Mouse (Mus musculus): ENCODE data around the gene Pola2.

The Pola2 gene

GRCm38 (mm10) chr19:5937095-5937835, 26.7 kb downstream of the Pola2 start:
- DNase-seq (ENCODE audit: low read depth, low spot score) = no peak

GRCm38 (mm10) chr19:5935691-5936090, 28.3 kb downstream of the Pola2 start:
- DNase-seq (ENCODE audit: low read depth, low spot score) = no peak

DNA sequence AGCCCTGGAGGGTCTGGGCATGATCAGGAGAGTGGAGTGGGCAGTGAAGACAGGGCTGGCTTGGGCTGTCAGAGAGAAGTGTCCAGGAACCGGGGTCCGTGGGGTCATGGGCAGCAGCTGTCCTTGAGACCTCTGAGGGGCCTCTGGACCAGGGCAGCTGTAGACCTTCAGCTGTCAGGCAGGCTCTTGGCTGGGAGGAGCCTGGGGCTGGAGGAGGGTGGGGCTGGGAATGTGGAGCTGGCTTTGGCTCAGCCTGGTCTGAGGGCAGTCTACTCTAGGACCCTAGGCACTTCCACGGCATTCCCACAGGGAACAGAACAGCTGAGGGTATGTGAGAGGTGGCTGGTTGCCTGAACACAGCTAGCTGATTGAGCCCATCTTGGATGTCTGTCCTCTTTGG, 28.7 kb downstream of the Pola2 start:
- no peak for DNase-seq (ENCODE audit: low read depth, low spot score)

GRCm38 (mm10) chr19:5929634-5930596, 34.1 kb downstream of the Pola2 start:
- DNase-seq (ENCODE audit: low read depth, low spot score) = no peak

- no peak for DNase-seq (ENCODE audit: low read depth, low spot score)
Measured at GRCm38 (mm10) chr19:5928546-5928945, 35.5 kb downstream of the Pola2 start.

DNA sequence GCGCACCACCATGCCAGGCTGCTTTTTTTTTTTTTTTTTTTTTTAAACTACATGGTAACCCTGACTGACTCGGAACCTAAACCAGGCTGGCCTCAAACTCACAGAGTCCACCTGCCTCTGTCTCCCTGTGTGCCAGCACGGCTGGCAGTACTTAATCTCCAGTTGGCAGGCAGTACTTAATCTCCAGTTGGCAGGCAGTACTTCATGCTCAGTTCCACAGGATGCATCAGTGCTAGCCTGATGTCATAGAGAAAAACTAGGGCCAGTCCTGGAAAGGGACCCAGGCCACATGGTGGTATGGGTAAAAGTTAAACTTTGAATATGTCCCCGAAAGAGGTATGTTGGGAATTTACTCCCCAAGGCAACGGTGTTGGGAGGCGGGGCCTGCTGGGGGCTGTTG, 35.9 kb downstream of the Pola2 start:
- no peak for DNase-seq (ENCODE audit: low read depth, low spot score)

DNA sequence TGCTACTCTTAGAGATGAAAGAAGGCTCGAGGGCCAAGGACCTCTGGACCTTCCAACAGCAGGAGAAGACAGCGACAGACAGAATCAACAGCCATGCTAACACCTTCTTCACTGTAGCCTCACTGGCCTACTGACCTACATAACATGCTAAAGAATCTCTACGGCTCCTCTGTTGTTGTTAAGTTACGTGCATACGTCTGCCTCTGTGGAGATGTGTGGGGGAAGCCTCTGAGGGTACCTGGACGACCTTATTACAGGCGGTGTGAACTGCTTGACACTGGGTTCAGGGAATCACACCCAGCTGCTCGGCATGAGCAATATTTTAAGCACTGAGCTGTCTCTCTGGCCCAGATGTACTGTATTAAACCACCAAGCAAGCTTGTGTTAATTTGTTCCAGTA, 36.5 kb downstream of the Pola2 start:
- DNase-seq (ENCODE audit: low read depth, low spot score) = no peak

DNA sequence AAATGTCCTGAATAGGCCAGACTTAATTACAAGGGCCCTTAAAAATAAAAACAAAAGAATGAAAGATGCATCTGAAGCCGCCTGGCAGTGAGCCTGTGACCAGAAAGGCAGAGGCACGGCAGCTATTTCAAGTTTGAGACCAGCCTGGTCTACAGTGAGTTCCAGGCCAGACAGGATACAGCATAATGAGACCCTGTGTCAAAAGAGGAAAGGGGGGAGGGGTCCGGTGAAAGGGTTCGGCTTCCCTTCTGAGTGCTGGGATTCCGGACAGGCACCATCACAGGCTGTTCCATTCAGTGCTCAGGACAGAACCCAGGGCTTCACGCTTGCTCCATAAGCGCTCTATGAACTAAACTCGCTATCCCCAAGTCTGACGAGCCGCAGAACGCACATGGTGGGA, 37.0 kb downstream of the Pola2 start:
- DNase-seq (ENCODE audit: low read depth, low spot score) = no peak

DNA sequence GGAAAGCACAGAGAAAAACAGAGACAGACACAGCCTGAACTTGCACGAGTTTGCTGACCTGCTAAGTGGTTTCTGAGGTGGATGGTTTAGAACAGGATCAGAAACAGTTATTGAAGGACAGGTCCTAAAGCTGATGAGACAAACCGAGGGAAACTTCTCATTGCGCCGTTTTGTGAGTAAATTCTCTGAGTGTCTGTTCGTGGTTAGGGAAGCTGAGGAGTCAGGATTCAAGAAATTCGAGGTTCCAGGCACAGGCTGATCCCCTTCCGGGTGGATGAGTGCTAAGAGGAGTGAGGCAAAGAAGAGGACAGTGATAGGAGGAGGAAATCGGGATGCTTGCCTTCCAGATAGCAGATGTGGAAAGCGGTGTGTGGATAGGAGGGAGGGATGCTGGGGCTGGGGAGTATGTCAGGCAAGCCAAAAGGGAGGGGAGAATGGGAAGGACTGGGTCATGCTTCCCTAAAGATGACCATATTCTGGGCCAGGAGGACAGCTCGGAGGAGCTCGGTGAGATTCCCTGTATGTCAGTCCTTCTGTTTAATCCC, 38.6 kb downstream of the Pola2 start:
- no peak for DNase-seq (ENCODE audit: low read depth, low spot score)

- DNase-seq (ENCODE audit: low read depth, low spot score) = peak; percentile 83
Measured at GRCm38 (mm10) chr19:5924713-5925093, 39.3 kb downstream of the Pola2 start, which contains the start of gene Cdc42ep2. Gene Cdc42ep2, minus strand, starts transcription at chr19:5924816.

DNA sequence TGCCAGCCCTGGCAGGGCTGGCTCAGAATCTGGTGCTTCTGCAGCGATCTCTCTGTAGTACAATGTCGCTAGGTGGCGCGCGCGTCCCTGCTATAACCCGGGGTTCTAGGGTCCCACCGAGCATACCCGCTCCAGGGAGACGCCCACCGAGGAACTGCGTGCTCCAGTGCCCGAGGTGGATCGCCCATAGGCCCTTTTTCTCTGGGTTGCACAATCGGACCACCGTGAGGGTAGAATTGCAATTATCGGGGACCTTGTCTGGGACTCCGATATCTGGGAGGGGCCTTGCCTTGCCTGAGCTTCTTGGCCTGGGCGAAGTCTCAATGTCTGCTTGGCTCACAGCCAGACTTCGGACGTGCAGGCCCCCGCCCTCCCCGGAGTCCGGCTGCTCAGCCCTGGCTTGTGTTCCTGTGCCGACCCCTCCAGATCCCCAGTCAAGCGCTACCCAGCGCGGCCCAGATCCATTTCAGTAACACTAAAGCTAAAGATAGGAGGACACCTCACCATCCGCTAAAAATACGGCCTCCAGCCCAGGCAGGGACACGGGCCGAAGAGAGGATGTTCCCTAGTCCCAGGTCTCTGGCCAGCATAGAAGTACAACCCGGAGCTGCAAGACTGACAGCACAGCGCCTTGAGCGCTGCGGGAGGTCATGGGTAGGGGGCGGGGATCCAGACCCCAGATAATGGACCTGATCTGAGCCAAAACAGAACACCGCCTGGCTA, 39.9 kb downstream of the Pola2 start:
- DNase-seq (ENCODE audit: low read depth, low spot score) = peak; percentile 74

DNA sequence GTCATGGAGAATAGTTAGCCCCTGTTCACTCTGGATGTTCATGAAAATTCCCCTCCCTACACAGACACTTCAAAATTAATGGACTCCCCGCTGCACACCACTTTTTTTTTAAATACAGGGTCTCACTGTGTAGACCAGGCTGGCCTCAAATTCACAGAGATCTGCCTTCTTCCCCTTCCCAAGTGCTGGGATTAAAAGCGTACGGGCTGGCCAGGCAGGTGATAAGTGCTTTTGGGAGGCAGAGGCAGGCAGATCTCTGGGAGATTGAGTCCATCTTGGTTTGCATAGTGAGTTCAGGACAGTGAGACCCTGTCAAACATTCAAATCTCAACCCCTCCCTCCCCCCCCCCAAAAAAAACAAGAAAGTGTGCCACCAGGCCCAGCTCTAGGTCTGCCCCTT, 41.0 kb downstream of the Pola2 start:
- no peak for DNase-seq (ENCODE audit: low read depth, low spot score)

DNA sequence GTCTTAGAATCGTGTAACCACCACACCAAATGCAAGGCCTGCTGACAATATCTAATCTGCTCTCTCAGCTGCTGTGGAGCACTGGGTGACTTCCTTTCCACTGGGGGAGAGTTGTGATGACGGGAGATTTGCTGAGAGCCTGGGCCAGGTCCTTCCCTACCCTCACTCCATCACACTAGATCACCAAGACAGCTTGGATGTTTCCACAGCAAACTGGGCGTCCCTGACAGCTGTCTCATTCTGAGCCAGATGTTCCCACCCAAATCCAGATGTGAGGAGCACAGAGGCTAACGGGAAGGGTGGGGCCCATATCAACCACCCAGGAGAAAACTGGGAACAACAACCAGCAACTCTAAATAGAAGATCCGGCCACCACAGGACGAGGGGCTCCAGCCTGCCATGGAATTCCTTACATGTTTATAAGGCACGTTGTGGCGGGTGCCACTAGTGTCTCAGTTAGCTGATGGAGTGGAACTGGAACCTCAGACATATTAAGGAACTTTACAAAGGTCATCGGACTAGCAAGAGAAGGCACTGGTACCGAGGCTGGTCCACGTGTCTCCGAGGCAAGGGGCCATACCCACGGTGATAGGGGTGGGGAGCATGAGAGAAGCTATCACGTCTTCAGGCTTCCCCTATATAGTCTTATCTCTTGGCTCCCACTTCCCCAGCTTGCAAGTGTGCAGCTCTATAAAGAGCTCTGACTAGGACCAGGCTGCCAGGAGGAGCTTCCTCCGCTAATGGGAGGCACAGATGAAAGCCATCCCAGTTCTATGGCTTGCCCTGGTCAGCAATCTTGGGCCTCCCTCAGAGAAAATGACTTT, 41.7 kb downstream of the Pola2 start:
- no peak for DNase-seq (ENCODE audit: low read depth, low spot score)

DNA sequence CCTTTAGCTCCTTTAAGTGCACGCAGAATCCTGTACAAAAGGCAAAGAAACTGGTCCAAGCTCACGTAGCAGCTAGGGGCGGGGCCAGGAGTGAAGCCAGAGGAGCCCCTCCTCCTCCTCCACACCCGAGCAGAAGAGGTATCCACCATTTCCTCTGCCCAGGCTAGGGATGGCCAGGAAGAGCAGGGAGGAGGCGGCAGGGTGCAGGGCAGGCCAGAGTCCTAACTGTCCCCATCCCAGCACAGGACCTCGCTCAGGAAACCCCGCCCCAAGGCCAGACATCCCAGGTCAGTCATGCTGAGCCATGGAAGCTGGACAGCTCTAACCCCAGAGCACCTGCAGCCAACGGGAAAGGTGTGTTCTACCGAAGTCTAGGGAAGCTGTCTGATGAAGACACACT, 42.3 kb downstream of the Pola2 start:
- no peak for DNase-seq (ENCODE audit: low read depth, low spot score)

DNA sequence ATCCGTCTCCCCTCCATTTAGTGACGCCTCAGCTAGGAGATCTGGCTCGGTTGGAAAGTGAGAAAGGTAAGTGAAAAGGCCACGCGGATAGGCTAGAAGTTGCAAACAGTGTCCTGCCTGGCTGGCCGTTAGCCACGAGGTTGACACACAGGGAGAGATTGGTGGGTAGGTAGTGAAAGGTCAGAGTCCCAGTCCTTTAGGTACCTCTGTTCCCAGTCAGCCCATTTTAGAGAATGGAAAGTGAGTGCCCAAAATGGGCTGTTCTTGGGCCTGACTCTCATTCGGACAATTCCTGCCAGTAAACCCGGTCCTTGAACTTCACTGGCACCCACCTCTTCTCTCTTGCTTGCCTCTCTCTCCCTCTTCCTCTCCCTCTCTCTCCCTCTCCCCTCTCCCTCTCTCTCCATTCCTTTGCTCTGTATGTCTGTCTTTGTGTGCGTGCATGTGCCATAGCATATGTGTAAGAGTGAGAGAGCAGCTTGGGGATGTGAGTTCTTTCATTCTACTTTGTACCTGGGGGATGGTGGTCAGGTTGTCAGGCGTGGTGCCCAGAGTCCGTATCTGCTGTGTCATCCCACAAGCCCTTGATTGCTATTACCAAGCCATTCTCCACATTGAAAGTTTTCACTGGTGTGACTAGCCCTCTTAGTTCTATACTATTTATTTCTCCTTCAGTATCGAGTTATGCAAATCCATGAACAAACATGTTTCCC, 50.8 kb downstream of the Pola2 start, which contains the start of gene Dpf2:
Gene Dpf2 (minus strand): TSS at position 4 of the 713 bp plus-strand sequence.
- DNase-seq (ENCODE audit: low read depth, low spot score) = no peak

DNA sequence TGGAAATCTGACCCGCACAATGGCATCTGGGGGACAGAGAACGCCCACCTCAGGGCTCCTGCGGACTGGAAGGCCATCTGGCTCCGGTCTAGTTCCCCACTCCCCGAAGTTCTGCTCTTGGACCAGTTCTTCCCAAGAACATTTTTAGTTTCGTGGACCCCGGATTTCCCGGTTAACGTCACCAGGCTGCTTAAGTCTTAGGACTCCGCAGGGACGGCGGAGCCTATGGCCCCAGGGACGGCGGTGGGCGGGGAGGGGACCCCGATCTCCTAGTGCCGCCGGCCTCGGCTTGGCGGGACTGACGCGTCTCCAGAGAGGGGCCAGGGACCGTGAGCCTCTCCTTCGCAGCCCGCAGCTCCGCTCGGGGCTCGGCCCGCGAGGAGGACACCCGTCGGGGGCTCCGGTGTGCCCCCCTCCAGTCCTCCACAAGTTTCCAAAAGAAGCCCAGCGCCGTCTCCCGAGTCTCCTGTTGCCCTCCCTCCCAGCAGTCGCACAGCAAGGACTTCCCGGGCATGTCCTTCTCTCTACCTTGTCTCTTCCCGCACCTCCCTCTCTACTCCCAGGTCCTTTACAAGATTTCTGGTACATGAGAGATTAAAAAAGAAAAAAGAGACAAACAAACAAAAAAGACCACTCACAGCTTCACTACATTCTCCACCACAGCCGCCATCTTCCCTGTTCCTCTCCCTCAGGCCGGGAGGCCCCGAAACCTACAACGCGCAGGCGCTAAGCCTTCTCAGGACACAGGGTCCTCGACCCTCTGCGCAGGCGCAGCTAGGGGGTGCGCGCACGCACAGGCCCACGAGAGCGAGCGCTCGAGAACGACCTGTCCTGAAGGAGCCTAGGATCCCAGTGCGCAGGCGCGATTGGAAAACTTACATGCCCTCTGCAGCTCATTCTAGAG, 51.6 kb downstream of the Pola2 start:
- DNase-seq (ENCODE audit: low read depth, low spot score) = peak; percentile 97

DNA sequence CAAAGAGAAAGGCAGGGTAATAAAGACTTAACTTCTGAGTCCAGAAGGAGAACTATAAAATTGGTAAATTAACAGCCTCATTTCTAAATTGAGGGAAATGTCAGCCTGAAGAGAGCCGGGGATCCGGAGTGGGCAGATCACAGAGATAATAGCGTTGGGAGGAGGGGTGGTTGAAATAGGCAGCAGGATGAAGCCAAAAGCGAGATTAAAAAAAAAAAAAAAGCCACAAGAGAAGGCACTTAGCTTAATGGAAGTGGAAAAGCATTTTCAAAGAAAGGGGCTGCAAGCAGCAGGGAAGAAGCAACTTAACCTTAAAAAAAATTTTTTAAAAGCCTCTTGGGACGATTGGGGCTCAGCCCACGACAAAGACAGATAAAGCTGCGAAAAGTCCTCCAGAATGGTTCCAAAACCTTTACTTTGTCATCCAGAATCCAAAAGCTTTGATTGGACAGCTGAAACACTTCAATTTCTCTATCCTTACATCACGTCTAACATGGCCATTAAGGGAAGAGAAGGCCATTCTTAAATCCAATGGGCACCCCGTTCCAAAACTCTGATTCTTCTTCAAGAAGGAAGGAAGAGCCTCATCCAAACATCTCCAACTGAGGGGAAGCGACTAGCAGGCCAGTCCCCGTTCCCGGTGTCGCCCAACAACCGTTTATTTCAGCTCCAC, 52.4 kb downstream of the Pola2 start:
- DNase-seq (ENCODE audit: low read depth, low spot score) = no peak

DNA sequence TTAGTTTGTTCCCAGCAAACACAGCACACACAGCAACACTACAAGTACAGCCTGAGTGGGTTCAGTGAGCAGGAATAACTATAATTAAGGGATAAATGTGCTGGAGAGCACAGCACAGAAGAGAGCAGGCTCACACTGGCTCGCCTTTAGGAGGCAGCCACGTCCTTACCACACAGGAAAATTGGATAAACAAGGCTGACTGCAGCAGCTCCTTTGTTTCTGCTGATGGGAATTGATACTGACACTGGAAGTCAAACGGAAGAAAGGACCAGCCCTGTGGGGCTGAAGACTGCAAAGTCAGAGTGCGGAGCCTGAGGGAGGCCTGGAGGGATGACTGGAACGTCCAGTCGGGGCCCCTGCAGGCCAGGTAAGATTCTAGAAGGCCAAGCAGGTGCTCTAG, 53.8 kb downstream of the Pola2 start:
- DNase-seq (ENCODE audit: low read depth, low spot score) = no peak

DNA sequence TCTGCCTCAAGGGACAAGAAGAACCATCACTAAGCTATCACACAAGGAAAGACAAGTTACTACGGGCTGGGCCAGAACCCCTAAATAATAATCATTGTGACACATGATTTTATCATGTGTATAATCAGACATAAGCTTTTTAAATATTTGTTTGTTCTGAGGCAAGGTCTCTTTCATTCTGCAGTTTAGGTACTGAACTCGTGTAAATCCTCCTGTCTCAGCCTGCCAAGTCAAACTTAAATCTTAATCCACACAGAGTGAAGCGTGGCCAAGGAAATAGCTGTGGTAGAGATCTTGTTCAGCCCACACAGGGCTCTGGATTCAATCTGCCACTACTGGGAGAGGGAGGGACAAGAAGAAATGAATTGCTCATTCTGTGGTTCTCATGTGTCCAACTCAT, 56.7 kb downstream of the Pola2 start:
- no peak for DNase-seq (ENCODE audit: low read depth, low spot score)

Measured in brain, embryonic 18.5 days (tissue).